Mouse (Mus musculus): ENCODE measurements around the gene Ovol3.

GRCm38 (mm10) chr7:30280670-30281138 is 45.2 kb upstream of the Ovol3 start:
- TF ChIP-seq POLR2A (IDR thresholded peaks at IDR 0.05; ENCODE audit: borderline replicate concordance, extremely low read depth, low read depth, low read length) (peak; percentile 74; the same call in 1 of the 2 replicates), CTCF (IDR thresholded peaks at IDR 0.05; ENCODE audit: insufficient read depth, low read length) (no peak)

All from lung, adult 2 months (tissue).